Mouse (Mus musculus) embryo, embryonic 9.5 days (tissue): ENCODE measurements around the gene Adnp.
A peak's percentile ranks its signal among the peaks of the same experiment; 100 is the strongest.

Source experiments
- DNase-seq: peaks from one replicate; pipeline ENCODE4 v3.0.0-alpha.2; 2017; ENCODE audit errors: extremely low spot score

The Adnp gene

GRCm38 (mm10) chr2:168206725-168207644 is at the start of gene Adnp:
Gene Adnp, minus strand, starts transcription at chr2:168207112.
- DNase-seq = peak; percentile 98

GRCm38 (mm10) chr2:168256506-168256905 is 49.6 kb upstream of the Adnp start:
- DNase-seq = no peak

- DNase-seq = no peak
Observed at GRCm38 (mm10) chr2:168253822-168254221, 46.9 kb upstream of the Adnp start.

GRCm38 (mm10) chr2:168252639-168253292 is 45.9 kb upstream of the Adnp start:
- peak; percentile 71 for DNase-seq

GRCm38 (mm10) chr2:168250270-168250669 is 43.4 kb upstream of the Adnp start:
- DNase-seq = peak; percentile 86

GRCm38 (mm10) chr2:168248856-168249245 is 41.9 kb upstream of the Adnp start:
- DNase-seq = no peak

- no peak for DNase-seq
Observed at GRCm38 (mm10) chr2:168248167-168248855, 41.4 kb upstream of the Adnp start.

- no peak for DNase-seq
Observed at GRCm38 (mm10) chr2:168245571-168245970, 38.7 kb upstream of the Adnp start.

- DNase-seq = no peak
Observed at GRCm38 (mm10) chr2:168243278-168243677, 36.4 kb upstream of the Adnp start.

GRCm38 (mm10) chr2:168242841-168243240 is 35.9 kb upstream of the Adnp start:
- no peak for DNase-seq

GRCm38 (mm10) chr2:168238335-168238734 is 31.4 kb upstream of the Adnp start:
- DNase-seq = no peak

- no peak for DNase-seq
Observed at GRCm38 (mm10) chr2:168233286-168233685, 26.4 kb upstream of the Adnp start.

- DNase-seq = no peak
Observed at GRCm38 (mm10) chr2:168231471-168231829, 24.5 kb upstream of the Adnp start.

- peak; percentile 24 for DNase-seq
Observed at GRCm38 (mm10) chr2:168230773-168231470, 24.0 kb upstream of the Adnp start.

GRCm38 (mm10) chr2:168230026-168230728 is 23.3 kb upstream of the Adnp start, which contains the start of the genes Gm20716, Dpm1 and Mocs3:
Gene Gm20716, minus strand, starts transcription at chr2:168230364.
Gene Dpm1, minus strand, starts transcription at chr2:168230591.
Gene Mocs3, plus strand, starts transcription at chr2:168230622.
- DNase-seq = peak; percentile 86

GRCm38 (mm10) chr2:168229116-168230025 is 22.5 kb upstream of the Adnp start:
- no peak for DNase-seq

- no peak for DNase-seq
Observed at GRCm38 (mm10) chr2:168223326-168223725, 16.4 kb upstream of the Adnp start.

GRCm38 (mm10) chr2:168213788-168214397 is 7.0 kb upstream of the Adnp start:
- DNase-seq = no peak

- DNase-seq = no peak
Observed at GRCm38 (mm10) chr2:168207883-168208282, 971 bp upstream of the Adnp start.
